Mouse (Mus musculus): ENCODE results near the gene Lcn10.

GRCm38 (mm10) chr2:25663511-25663910, 19.0 kb upstream of the Lcn10 start:
- no peak for TF ChIP-seq POLR2A (IDR thresholded peaks at IDR 0.05; ENCODE audit: low read depth, low read length)
- 0 out of 2 replicates have a peak, but pooled peaks have one; percentile 28 for TF ChIP-seq CTCF (IDR thresholded peaks at IDR 0.05; ENCODE audit: extremely low read depth, insufficient read depth, insufficient read length, insufficient replicate concordance)
